Mouse (Mus musculus) liver, adult 2 months (tissue): Measurements from ENCODE around the gene Tigd3.

ENCODE experiments used
- CTCF ChIP-seq: fragments of 200-500 bp; IDR thresholded peaks from 2 replicates; pipeline ENCODE4 v1.5.1; 2011; ENCODE audit warnings: low read depth, low read length, control low read depth
- POLR2A ChIP-seq: fragments of 200-500 bp; IDR thresholded peaks from 2 replicates; pipeline ENCODE4 v1.6.1; 2011; ENCODE audit warnings: low read length, control low read depth; ENCODE audit not compliant: insufficient read depth; ENCODE audit errors: extremely low read depth

DNA sequence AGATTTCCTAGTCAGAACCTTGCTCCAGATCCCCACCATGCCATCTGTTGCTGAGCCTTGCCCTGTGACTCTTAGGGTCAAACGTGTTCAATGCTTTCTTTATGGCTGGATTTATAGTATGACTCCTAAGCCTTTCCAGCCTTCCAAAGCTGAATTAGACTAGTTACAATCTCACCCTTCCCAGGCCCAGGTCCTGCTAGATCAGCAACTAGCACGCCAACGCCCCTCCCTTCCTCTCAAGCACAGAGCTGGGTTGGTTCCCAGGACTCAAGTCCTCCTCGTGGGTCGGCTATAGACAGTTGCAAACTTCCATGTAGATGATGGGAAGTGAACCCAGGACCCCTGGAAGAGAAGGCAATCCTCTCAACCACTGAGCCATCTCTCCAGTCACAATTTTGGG, 41.7 kb upstream of the Tigd3 start:
- TF ChIP-seq POLR2A = no peak
- no peak for TF ChIP-seq CTCF
